Mouse (Mus musculus) G1E (cell line): ENCODE data around the gene Gm49388. TPM values are rescaled to one million over a fixed set of nuclear protein-coding genes. Genes with fewer than 3 reads are reported as not detected.
"Not testable (repeated sequence)": the region's sequence is repeated elsewhere in the genome, so short reads cannot be mapped to it uniquely, and the experiment has no call there.

ENCODE experiments used
- ATAC-seq: 2 replicates; pipeline ENCODE4 v1.8.0; 2016; ENCODE audit warnings: mild to moderate bottlenecking; ENCODE audit not compliant: insufficient number of reproducible peaks, poor library complexity, low FRiP score, severe bottlenecking; ENCODE audit errors: extremely low read depth
- DNase-seq: peaks from one replicate; pipeline ENCODE4 v3.0.0; 2012; ENCODE audit warnings: low spot score
- H3K27me3 ChIP-seq: 2 replicates; pipeline ENCODE4 v1.6.1; 2012; ENCODE audit warnings: mild to moderate bottlenecking, low read length, inconsistent platforms; ENCODE audit not compliant: insufficient read depth
- H3K36me3 ChIP-seq: replicated peaks from 2 replicates; pipeline ENCODE3; 2012; ENCODE audit warnings: mild to moderate bottlenecking, inconsistent platforms
- H3K4me1 ChIP-seq: 2 replicates; pipeline ENCODE4 v1.6.1; 2012; ENCODE audit warnings: low read depth, low read length, inconsistent platforms, mixed read lengths; ENCODE audit not compliant: insufficient read depth
- H3K4me3 ChIP-seq: 2 replicates; pipeline ENCODE4 v1.5.1; 2012; ENCODE audit warnings: low read depth, mild to moderate bottlenecking, inconsistent platforms, low read length, moderate library complexity, mixed read lengths
- H3K9me3 ChIP-seq: replicated peaks from 2 replicates; pipeline ENCODE4 v1.6.1; 2012; ENCODE audit warnings: inconsistent platforms
- CTCF ChIP-seq: IDR thresholded peaks from 2 replicates; pipeline ENCODE4 v1.5.1; 2012; ENCODE audit warnings: low read depth, low read length, inconsistent platforms, mixed read lengths
- GATA1 ChIP-seq: IDR thresholded peaks from 2 replicates; pipeline ENCODE4 v1.6.1; 2012; ENCODE audit warnings: borderline replicate concordance, low read length, inconsistent platforms, mixed read lengths
- GATA2 ChIP-seq: IDR thresholded peaks from 2 replicates; pipeline ENCODE4 v1.6.1; 2012; ENCODE audit warnings: low read depth, low read length, inconsistent platforms, borderline replicate concordance
- POLR2AphosphoS5 ChIP-seq: IDR thresholded peaks from 2 replicates; pipeline ENCODE4 v1.6.1; 2012; ENCODE audit warnings: low read depth, low read length, inconsistent platforms; ENCODE audit not compliant: insufficient replicate concordance
- TAL1 ChIP-seq: conservative IDR thresholded peaks from 2 replicates; pipeline ENCODE4 v1.6.1; 2012; ENCODE audit warnings: low read depth, low read length, inconsistent platforms, mixed read lengths
- polyA plus RNA-seq: library from polyadenylated mRNA; stranded (reverse); fragments of >175 nt; gene quantifications from 2 replicates; pipeline ENCODE4 v1.2.3, GENCODE M21; 2012
- total RNA-seq, 2 experiments: library from RNA; stranded (forward) in 1 of 2; stranded (reverse) in 1 of 2; fragments of 200-1000 nt in 1 of 2; fragments of >200 nt in 1 of 2; fragmentation: Nextera tagmentation in 1 of 2; gene quantifications; 2 replicates each; pipeline ENCODE4 v1.2.3; 2014 to 2017

Gene Gm49388
- total and polyA plus RNA-seq, 3 experiments = 1.1 to 4.7 TPM; not detected in 1

DNA sequence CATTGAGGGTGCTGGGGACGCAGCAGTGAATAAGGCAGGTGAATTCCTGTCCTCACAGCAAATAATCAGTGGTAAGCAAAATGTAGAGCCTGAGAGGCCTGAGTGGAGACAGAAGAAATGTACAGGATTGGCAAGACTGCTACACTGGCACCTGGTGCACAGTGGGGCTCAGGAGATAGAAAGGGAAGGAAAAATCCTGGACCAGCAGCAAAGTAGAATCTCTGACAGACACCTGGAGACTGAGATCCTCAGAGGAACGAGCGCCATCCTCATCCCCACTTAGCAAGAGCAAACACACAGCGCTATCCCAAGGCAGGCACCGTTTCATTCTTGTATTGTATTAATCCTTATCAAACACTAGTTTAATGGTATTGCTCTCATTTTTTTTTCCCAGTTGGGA lies 52.1 kb downstream of the Gm49388 start:
- DNase-seq (no peak), ATAC-seq (no peak)
- TF ChIP-seq GATA1 (no peak), TAL1 (no peak), CTCF (no peak), GATA2 (no peak), POLR2AphosphoS5 (no peak)
- H3K9me3 ChIP-seq = peaks cover 3% of the 10 kb centered on the region; the same call in 1 of the 2 replicates
- H3K27me3 ChIP-seq = peaks cover 8% of the 10 kb centered on the region; the same call in 1 of the 2 replicates
- H3K4me1 ChIP-seq = peaks cover 15% of the 10 kb centered on the region
- no peaks in the 10 kb centered on the region for H3K36me3 ChIP-seq
- no peak overlapping the region for H3K4me3 ChIP-seq

- not testable (repeated sequence) for H3K9me3 ChIP-seq, H3K4me3 ChIP-seq, ATAC-seq, H3K27me3 ChIP-seq, H3K36me3 ChIP-seq, DNase-seq
- H3K4me1 ChIP-seq = peaks cover 18% of the 10 kb centered on the region
Observed at GRCm38 (mm10) chr7:127837878-127838277, 52.5 kb downstream of the Gm49388 start.

DNA sequence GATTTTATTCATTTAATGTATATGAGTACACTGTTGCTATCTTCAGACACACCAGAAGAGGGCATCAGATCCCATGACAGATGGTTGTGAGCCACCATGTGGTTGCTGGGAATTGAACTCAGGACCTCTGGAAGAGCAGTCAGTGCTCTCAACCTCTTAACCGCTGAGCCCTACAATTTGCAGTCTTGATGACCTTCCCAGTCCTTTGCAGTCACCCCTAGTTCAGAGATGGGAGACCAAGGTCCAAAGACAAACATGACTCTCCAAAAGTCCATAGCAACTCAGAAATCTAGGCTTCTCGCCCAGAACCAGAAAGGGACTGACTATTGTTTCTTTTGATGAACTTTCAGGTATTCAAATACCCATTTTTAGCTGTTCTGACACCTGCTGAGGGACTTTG lies 54.6 kb downstream of the Gm49388 start:
- H3K9me3 ChIP-seq, DNase-seq, H3K4me3 ChIP-seq, H3K27me3 ChIP-seq, ATAC-seq: not testable (repeated sequence)
- Histone ChIP-seq H3K36me3 (peaks cover 21% of the 10 kb centered on the region), H3K4me1 (peaks cover 23% of the 10 kb centered on the region)

GRCm38 (mm10) chr7:127840886-127841285 lies 55.5 kb downstream of the Gm49388 start:
- H3K9me3 ChIP-seq = peaks cover 3% of the 10 kb centered on the region; the same call in 1 of the 2 replicates
- H3K27me3 ChIP-seq = peaks cover 3% of the 10 kb centered on the region; the same call in 1 of the 2 replicates
- H3K36me3 ChIP-seq = peaks cover 28% of the 10 kb centered on the region
- peak overlapping the region; percentile 85; the same call in 1 of the 2 replicates for H3K4me3 ChIP-seq
- ATAC-seq (no peak), DNase-seq (no peak)
- peaks cover 23% of the 10 kb centered on the region for H3K4me1 ChIP-seq
- TF ChIP-seq CTCF (no peak), GATA1 (no peak), GATA2 (no peak), TAL1 (no peak), POLR2AphosphoS5 (no peak)

DNA sequence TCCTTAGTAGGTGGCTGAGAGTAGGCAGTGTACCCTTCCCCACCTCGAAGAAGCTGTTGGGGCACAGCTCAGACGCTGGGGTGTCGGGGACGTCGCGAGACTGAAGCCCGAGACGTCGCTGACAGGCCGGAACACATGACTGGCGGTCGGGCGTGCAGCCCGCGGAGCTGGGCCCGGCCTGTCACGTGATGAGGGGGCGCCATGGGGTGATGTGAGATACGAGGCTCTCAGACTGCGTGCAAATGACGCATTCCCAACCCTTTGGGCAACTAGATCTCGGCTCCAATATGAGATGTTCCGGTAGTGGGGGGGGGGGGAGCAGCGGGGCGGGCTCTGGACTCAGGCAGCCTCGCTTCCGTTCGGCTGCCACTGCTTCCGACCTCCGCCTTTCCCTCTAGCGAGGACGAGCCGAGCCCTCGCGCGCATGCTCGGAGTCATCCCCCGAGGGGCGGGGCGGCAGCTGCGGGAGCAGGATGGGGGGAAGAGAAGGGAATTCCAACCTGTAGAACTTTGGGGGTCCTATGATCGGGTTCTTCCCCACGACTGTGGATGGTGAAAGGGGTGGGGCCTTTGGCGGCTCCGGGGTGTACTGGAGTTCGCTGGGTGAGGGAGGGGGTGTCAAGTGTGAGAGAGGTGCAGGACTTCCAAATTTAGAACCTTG lies 56.1 kb downstream of the Gm49388 start:
- Histone ChIP-seq H3K4me1 (peaks cover 23% of the 10 kb centered on the region), H3K36me3 (peaks cover 33% of the 10 kb centered on the region), H3K9me3 (peaks cover 3% of the 10 kb centered on the region; the same call in 1 of the 2 replicates), H3K27me3 (peaks cover 2% of the 10 kb centered on the region; the same call in 1 of the 2 replicates), H3K4me3 (peak overlapping the region; percentile 85)
- TF ChIP-seq TAL1 (no peak), POLR2AphosphoS5 (no peak), GATA1 (no peak)
- DNase-seq (peak; percentile 92), ATAC-seq (peak; percentile 74)

- Histone ChIP-seq H3K27me3 (peaks cover 2% of the 10 kb centered on the region; the same call in 1 of the 2 replicates), H3K4me1 (peaks cover 23% of the 10 kb centered on the region), H3K4me3 (peak overlapping the region; percentile 85), H3K36me3 (peaks cover 40% of the 10 kb centered on the region), H3K9me3 (peaks cover 3% of the 10 kb centered on the region; the same call in 1 of the 2 replicates)
- TF ChIP-seq POLR2AphosphoS5 = no peak
- TF ChIP-seq GATA2 = no peak
- no peak for TF ChIP-seq GATA1
- TF ChIP-seq TAL1 = no peak
- DNase-seq (peak; percentile 83), ATAC-seq (peak; percentile 64)
Observed at GRCm38 (mm10) chr7:127842001-127842718, 56.8 kb downstream of the Gm49388 start.
